Mouse (Mus musculus) forebrain, postnatal 0 days (tissue): Measurements from ENCODE around the gene Gm9970. TPM values are rescaled to one million over a fixed set of nuclear protein-coding genes. Genes with fewer than 3 reads are reported as not detected.

Experiments
- ATAC-seq: fragments of 200-750 bp; cut with Nextera tagmentation; 2 replicates; pipeline ENCODE4 v1.8.0; 2017; ENCODE audit warnings: mild to moderate bottlenecking, moderate library complexity
- DNase-seq: peaks from one replicate; pipeline ENCODE4 v3.0.0-alpha.2; 2015
- H3K27ac ChIP-seq: fragments of 300-500 bp; sonication (generic); 2 replicates; pipeline ENCODE4 v1.5.1; 2014; ENCODE audit warnings: low read depth, mild to moderate bottlenecking, antibody characterized with exemption, low read length, moderate library complexity, mixed read lengths
- H3K27me3 ChIP-seq: fragments of 300-500 bp; sonication (generic); 2 replicates; pipeline ENCODE4 v1.6.1; 2014; ENCODE audit warnings: mild to moderate bottlenecking, low read length, mixed read lengths; ENCODE audit not compliant: insufficient read depth
- H3K36me3 ChIP-seq: fragments of 300-500 bp; sonication (generic); 2 replicates; pipeline ENCODE4 v1.6.1; 2014; ENCODE audit warnings: mild to moderate bottlenecking, moderate library complexity; ENCODE audit not compliant: insufficient read depth
- H3K4me1 ChIP-seq: fragments of 300-500 bp; sonication (generic); 2 replicates; pipeline ENCODE4 v1.6.1; 2014; ENCODE audit warnings: antibody characterized with exemption; ENCODE audit not compliant: insufficient read depth
- H3K4me2 ChIP-seq: fragments of 300-500 bp; sonication (generic); 2 replicates; pipeline ENCODE4 v1.6.1; 2014; ENCODE audit warnings: low read depth, mild to moderate bottlenecking, moderate library complexity
- H3K4me3 ChIP-seq: fragments of 300-500 bp; sonication (generic); 2 replicates; pipeline ENCODE4 v1.5.1; 2014; ENCODE audit warnings: low read depth, low read length, mixed read lengths
- H3K9ac ChIP-seq: fragments of 300-500 bp; sonication (generic); 2 replicates; pipeline ENCODE4 v1.6.1; 2014; ENCODE audit warnings: mild to moderate bottlenecking
- H3K9me3 ChIP-seq: fragments of 300-500 bp; sonication (generic); 2 replicates; pipeline ENCODE4 v1.6.1; 2016; ENCODE audit warnings: low read length
- CTCF ChIP-seq: sonication (generic); IDR thresholded peaks from 2 replicates; pipeline ENCODE4 v1.5.1; 2016; ENCODE audit warnings: antibody characterized with exemption, control low read depth, low read depth
- WGBS: fragments of 180-500 bp; shearing (Covaris S2); extraction: QIAGEN DNeasy Blood & Tissue Kit; methylation state at CpG from one replicate; pipeline ENCODE4 v1.1.7; 2014; 5-methylcytosine and 5-hydroxymethylcytosine counted together
- polyA plus RNA-seq: library from polyadenylated mRNA; unstranded; fragments of >200 nt; fragmentation: Nextera tagmentation; extraction: Ambion mirVana; gene quantifications from 2 replicates; pipeline ENCODE4 v1.2.1, GENCODE M21; 2015
- total RNA-seq: library from RNA; depleted of rRNA; stranded (reverse); fragments of >200 nt; gene quantifications from 2 replicates; pipeline ENCODE4 v1.2.3, GENCODE M21; 2014

Gm9970 gene
- total and polyA plus RNA-seq, 2 experiments from 2014 or later = 0.51 to 0.62 TPM

DNA sequence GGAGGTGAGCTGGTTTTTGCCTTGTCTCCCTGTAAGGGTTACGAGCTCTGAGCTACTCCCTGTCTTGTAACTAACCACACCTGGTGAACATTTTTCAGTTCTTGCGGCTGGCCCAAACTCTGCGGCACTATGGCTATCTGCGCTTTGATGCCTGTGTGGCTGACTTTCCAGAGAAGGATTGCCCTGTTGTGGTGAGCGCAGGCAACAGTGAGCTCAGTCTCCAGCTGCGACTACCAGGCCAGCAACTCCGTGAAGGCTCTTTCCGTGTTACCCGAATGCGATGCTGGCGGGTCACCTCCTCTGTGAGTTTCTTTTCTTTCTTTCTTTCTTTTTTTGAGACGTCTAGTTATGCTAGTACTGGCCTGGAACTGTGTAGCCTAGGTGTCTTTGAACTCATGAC lies 44.0 kb downstream of the Gm9970 start:
- peaks cover 4% of the 10 kb centered on the region; the same call in 1 of the 2 replicates for H3K9me3 ChIP-seq
- H3K4me2 ChIP-seq = no peak overlapping the region
- whole genome bisulfite sequencing = 91% methylated on average over 12 of the region's 12 CpGs
- no peak for TF ChIP-seq CTCF
- peaks cover 62% of the 10 kb centered on the region for H3K36me3 ChIP-seq
- peaks cover 12% of the 10 kb centered on the region for H3K4me1 ChIP-seq
- no peaks in the 10 kb centered on the region for H3K27me3 ChIP-seq
- no peak overlapping the region for H3K9ac ChIP-seq
- no peak for ATAC-seq
- H3K27ac ChIP-seq = no peak overlapping the region
- DNase-seq = no peak
- H3K4me3 ChIP-seq = no peak overlapping the region

DNA sequence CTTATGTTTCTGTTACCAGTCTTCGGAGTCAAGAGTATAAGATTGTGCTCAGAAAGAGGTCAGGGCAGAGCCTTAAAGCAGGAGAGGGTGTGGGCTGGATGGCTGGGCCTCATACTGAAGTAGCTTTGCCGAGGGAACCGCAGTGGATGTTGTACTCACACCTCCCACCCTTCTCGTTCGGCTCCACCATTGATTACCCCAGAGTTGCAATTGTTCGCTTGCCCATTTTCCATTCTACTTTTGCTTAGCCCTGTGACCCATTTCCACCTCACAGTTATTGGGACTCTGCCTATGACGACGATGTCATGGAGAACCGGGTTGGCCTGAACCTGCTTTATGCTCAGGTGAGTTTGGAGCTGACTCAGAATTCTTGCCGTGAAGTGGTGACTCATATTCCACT lies 44.8 kb downstream of the Gm9970 start:
- Histone ChIP-seq H3K9me3 (peaks cover 4% of the 10 kb centered on the region; the same call in 1 of the 2 replicates), H3K4me3 (no peak overlapping the region), H3K27me3 (no peaks in the 10 kb centered on the region), H3K4me1 (peaks cover 14% of the 10 kb centered on the region), H3K4me2 (no peak overlapping the region), H3K9ac (no peak overlapping the region), H3K27ac (no peak overlapping the region), H3K36me3 (peaks cover 62% of the 10 kb centered on the region)
- DNase-seq (no peak), ATAC-seq (no peak)
- 92% methylated on average over 10 of the region's 10 CpGs for WGBS
- no peak for TF ChIP-seq CTCF

DNA sequence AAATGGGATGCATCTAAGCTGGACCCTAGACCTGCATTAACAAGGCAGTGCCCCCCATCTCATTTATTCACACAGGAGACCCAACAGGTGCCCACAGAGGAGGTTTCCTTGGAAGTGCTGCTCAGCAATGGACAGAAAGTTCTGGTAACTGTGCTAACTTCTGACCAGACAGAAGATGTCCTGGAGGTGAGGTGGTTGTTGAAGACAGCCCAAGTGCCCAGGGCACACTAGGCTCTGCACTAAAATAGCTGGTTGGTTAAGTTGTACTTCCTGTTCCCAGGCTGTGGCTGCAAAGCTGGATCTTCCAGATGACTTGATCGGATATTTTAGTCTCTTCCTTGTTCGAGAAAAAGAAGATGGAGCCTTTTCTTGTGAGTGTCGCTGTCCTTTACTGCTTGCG lies 45.4 kb downstream of the Gm9970 start:
- H3K4me3 ChIP-seq = no peak overlapping the region
- H3K36me3 ChIP-seq = peaks cover 66% of the 10 kb centered on the region
- H3K4me1 ChIP-seq = peaks cover 10% of the 10 kb centered on the region
- H3K27me3 ChIP-seq = no peaks in the 10 kb centered on the region
- no peak for TF ChIP-seq CTCF
- peaks cover 4% of the 10 kb centered on the region; the same call in 1 of the 2 replicates for H3K9me3 ChIP-seq
- no peak overlapping the region for H3K9ac ChIP-seq
- no peak overlapping the region for H3K27ac ChIP-seq
- H3K4me2 ChIP-seq = no peak overlapping the region
- ATAC-seq (no peak), DNase-seq (no peak)
- WGBS = 86% methylated on average over 4 of the region's 4 CpGs

DNA sequence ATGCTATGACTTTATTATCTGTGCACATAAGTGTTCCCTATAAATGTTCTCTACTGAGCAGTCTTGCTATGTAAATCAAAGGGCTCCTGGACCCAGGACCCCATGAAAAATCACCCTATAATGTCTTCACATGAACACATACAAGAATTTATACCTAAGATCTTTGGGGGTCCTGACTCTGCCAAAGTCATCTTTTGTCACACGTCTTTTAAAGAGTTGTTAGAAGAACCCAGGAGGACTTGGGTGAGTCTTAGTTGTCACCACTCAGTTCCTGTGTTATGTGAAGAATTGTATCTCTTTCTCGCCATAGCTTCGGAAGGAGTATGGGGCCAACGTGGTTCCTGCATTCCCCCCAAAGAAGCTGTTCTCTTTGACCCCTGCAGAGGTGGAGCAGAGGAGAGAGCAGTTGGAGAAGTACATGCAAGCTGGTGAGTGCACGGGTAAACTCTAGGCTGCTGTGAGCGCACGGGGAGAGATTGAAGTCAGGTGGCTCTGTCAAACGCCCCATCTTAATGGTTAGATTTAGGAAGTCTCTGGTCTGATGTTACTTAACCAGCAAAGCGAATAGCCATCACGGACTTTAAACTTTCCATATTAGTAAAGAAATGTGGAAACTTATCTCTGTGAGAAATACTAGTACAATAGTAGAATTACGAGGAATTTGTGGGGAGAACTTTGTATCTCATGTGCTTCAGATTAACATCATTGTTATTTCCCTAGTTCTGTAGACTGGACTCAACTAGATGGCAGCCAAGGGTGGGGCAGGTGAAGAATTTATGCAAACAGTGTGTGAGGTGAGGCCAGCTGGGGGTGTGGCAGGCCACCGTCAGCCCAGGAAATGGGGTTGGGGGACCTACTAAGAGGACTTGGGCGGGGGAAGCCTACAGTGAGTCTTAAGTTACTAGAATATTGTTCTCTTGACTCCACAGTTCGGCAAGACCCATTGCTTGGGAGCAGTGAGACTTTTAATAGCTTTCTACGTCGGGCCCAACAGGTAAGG lies 46.2 kb downstream of the Gm9970 start:
- WGBS = 93% methylated on average over 16 of the region's 16 CpGs
- peaks cover 66% of the 10 kb centered on the region for H3K36me3 ChIP-seq
- H3K27ac ChIP-seq = no peak overlapping the region
- H3K9me3 ChIP-seq = no peaks in the 10 kb centered on the region
- H3K9ac ChIP-seq = no peak overlapping the region
- no peak overlapping the region for H3K4me2 ChIP-seq
- no peak overlapping the region for H3K4me3 ChIP-seq
- ATAC-seq = no peak
- no peaks in the 10 kb centered on the region for H3K27me3 ChIP-seq
- H3K4me1 ChIP-seq = peaks cover 10% of the 10 kb centered on the region
- TF ChIP-seq CTCF = no peak
- no peak for DNase-seq

DNA sequence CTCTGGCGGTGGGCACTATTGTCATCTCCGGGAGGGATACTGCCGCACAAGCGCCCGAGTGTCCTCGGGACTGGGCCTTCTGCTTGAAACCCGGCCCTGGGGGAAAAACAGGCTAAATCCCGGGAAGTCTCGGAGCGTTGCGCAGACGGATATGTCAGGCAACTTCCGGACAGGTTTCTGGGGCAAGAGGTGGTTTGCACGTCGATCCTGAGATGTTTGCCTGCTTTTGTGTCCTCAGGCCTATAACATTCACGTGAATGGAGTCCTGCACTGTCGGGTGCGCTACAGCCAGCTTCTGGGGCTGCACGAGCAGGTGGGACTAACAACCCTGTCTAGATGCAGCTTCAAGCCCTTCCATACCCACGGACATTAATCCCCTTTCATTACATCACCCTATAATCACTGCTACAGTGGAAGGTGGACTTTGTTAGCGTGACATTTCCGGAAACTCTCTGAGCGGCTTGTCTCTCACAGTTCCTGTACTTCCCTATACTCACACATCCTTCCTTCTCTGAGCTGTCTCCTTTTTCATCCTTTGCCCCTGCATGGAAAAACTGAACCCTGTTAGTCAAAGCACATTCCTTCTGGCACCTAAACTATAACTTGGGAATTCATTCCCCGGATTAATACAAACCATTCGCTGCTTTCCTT lies 47.3 kb downstream of the Gm9970 start:
- no peak for TF ChIP-seq CTCF
- Histone ChIP-seq H3K27me3 (no peaks in the 10 kb centered on the region), H3K4me3 (peak overlapping the region; percentile 86), H3K36me3 (peaks cover 63% of the 10 kb centered on the region), H3K4me2 (peak overlapping the region; percentile 86), H3K27ac (peak overlapping the region; percentile 92), H3K4me1 (peaks cover 10% of the 10 kb centered on the region), H3K9me3 (no peaks in the 10 kb centered on the region), H3K9ac (peak overlapping the region; percentile 89)
- DNase-seq (no peak), ATAC-seq (no peak)
- 14% methylated on average over 25 of the region's 25 CpGs for WGBS

DNA sequence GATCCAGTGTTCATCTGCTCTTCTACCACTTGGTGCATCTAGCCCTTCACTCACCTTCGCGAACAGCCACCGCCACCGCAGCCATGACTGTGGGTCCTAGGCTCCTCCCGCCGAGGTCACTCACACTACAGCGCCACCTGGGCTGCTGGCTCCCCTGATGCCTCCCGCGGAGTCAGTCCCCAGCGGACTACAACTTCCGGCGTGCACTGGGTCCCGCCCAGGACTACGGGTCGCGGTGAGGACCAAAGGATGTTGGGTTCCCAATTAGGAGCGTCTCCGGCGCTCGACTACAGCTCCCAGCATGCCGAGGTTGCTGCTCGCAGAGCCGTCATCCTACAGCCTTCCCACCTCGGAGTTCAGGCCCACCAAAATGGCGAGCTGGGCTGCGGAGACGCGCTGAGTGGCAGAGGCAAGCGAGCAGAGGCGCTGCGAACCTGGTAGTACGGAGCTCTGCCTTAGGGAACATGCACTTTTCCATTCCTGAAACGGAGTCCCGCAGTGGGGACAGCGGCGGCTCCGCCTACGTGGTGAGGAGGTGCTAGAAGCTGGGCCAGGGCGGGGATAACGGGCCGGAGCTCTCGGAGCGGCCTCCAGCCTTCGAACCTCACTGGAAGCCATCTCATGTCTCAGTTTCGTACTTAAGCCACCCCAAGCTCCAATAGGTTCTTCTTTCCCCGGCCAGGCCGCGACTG lies 47.9 kb downstream of the Gm9970 start, which contains the start of the genes Snx17 and Eif2b4:
Snx17 (plus strand) TSS at position 289 of the 692 bp plus-strand sequence.
Eif2b4 (minus strand) TSS at position 492 of the 692 bp plus-strand sequence.
- Histone ChIP-seq H3K36me3 (peaks cover 61% of the 10 kb centered on the region), H3K27me3 (no peaks in the 10 kb centered on the region), H3K4me1 (peaks cover 10% of the 10 kb centered on the region), H3K27ac (peak within 1 kb of the TSS; percentile 92), H3K9me3 (no peaks in the 10 kb centered on the region), H3K9ac (peak within 1 kb of the TSS; percentile 89), H3K4me2 (peak within 1 kb of the TSS; percentile 86), H3K4me3 (peak within 1 kb of the TSS; percentile 86)
- peak; percentile 81 for TF ChIP-seq CTCF
- WGBS = under 1% methylated on average over 48 of the region's 48 CpGs
- peak; percentile 99 for DNase-seq
- ATAC-seq = peak; percentile 98
